Mouse (Mus musculus): ENCODE data around the gene Nptx1. TPM values are rescaled to one million over a fixed set of nuclear protein-coding genes. Genes with fewer than 3 reads are reported as not detected.
A peak's percentile ranks its signal among the peaks of the same experiment; 100 is the strongest.

The Nptx1 gene
- polyA plus RNA-seq, 1 experiment from 2014 or later: 0.21 TPM

GRCm38 (mm10) chr11:119532460-119532859, 15.1 kb downstream of the Nptx1 start:
- ATAC-seq (replicated peaks; ENCODE audit: low FRiP score, low read depth) (no peak), DNase-seq (ENCODE audit: low spot score) (no peak)
- H3K9ac ChIP-seq (ENCODE audit: low read depth, low read length): no peak overlapping the region
- no peak overlapping the region for H3K27ac ChIP-seq
- H3K27me3 ChIP-seq (ENCODE audit: insufficient read depth, low read length): no peaks in the 10 kb centered on the region
- no peak overlapping the region for H3K4me3 ChIP-seq (replicated peaks; ENCODE audit: low read depth, low read length)
- no peak overlapping the region for H3K4me2 ChIP-seq (ENCODE audit: low read length)
- TF ChIP-seq CTCF (IDR thresholded peaks at IDR 0.05; ENCODE audit: low read depth): no peak
- H3K36me3 ChIP-seq (ENCODE audit: insufficient read depth, low read length): no peaks in the 10 kb centered on the region
- H3K9me3 ChIP-seq (replicated peaks; ENCODE audit: low read length): no peaks in the 10 kb centered on the region
- WGBS: 71% methylated on average over 8 of the region's 8 CpGs
- no peaks in the 10 kb centered on the region for H3K4me1 ChIP-seq (replicated peaks; ENCODE audit: insufficient read depth, low read length)

- H3K36me3 ChIP-seq (ENCODE audit: insufficient read depth, low read length): no peaks in the 10 kb centered on the region
- no peak overlapping the region for H3K9ac ChIP-seq (ENCODE audit: low read depth, low read length)
- no peak overlapping the region for H3K27ac ChIP-seq
- no peaks in the 10 kb centered on the region for H3K9me3 ChIP-seq (replicated peaks; ENCODE audit: low read length)
- ATAC-seq (replicated peaks; ENCODE audit: low FRiP score, low read depth) (no peak), DNase-seq (ENCODE audit: low spot score) (no peak)
- no peak for TF ChIP-seq CTCF (IDR thresholded peaks at IDR 0.05; ENCODE audit: low read depth)
- no peak overlapping the region for H3K4me2 ChIP-seq (ENCODE audit: low read length)
- no peak overlapping the region for H3K4me3 ChIP-seq (replicated peaks; ENCODE audit: low read depth, low read length)
- 58% methylated on average over 11 of the region's 11 CpGs for WGBS
- no peaks in the 10 kb centered on the region for H3K27me3 ChIP-seq (ENCODE audit: insufficient read depth, low read length)
- H3K4me1 ChIP-seq (replicated peaks; ENCODE audit: insufficient read depth, low read length): no peaks in the 10 kb centered on the region
Measured at GRCm38 (mm10) chr11:119528930-119529329, 18.6 kb downstream of the Nptx1 start.

- Histone ChIP-seq H3K9me3 (replicated peaks; ENCODE audit: low read length) (no peaks in the 10 kb centered on the region), H3K36me3 (ENCODE audit: insufficient read depth, low read length) (no peaks in the 10 kb centered on the region), H3K27ac (no peak overlapping the region), H3K27me3 (ENCODE audit: insufficient read depth, low read length) (no peaks in the 10 kb centered on the region), H3K9ac (ENCODE audit: low read depth, low read length) (no peak overlapping the region), H3K4me1 (replicated peaks; ENCODE audit: insufficient read depth, low read length) (no peaks in the 10 kb centered on the region), H3K4me2 (ENCODE audit: low read length) (no peak overlapping the region), H3K4me3 (replicated peaks; ENCODE audit: low read depth, low read length) (no peak overlapping the region)
- no peak for ATAC-seq (replicated peaks; ENCODE audit: low FRiP score, low read depth)
- no peak for TF ChIP-seq CTCF (IDR thresholded peaks at IDR 0.05; ENCODE audit: low read depth)
- 73% methylated on average over 14 of the region's 14 CpGs for WGBS
- no peak for DNase-seq (ENCODE audit: low spot score)
Measured at GRCm38 (mm10) chr11:119526068-119526966, 21.2 kb downstream of the Nptx1 start.

- Histone ChIP-seq H3K4me2 (ENCODE audit: low read length) (peak overlapping the region; percentile 67), H3K9me3 (replicated peaks; ENCODE audit: low read length) (no peaks in the 10 kb centered on the region), H3K4me1 (replicated peaks; ENCODE audit: insufficient read depth, low read length) (no peaks in the 10 kb centered on the region), H3K4me3 (replicated peaks; ENCODE audit: low read depth, low read length) (peak overlapping the region; percentile 38), H3K27me3 (ENCODE audit: insufficient read depth, low read length) (no peaks in the 10 kb centered on the region), H3K27ac (no peak overlapping the region), H3K9ac (ENCODE audit: low read depth, low read length) (peak overlapping the region; percentile 62), H3K36me3 (ENCODE audit: insufficient read depth, low read length) (no peaks in the 10 kb centered on the region)
- peak; percentile 90 for ATAC-seq (replicated peaks; ENCODE audit: low FRiP score, low read depth)
- TF ChIP-seq CTCF (IDR thresholded peaks at IDR 0.05; ENCODE audit: low read depth): no peak
- WGBS: 1% methylated on average over 33 of the region's 33 CpGs
- peak; percentile 96 for DNase-seq (ENCODE audit: low spot score)
Measured at GRCm38 (mm10) chr11:119524545-119524949, 23.0 kb downstream of the Nptx1 start.

- Histone ChIP-seq H3K36me3 (ENCODE audit: insufficient read depth, low read length) (no peaks in the 10 kb centered on the region), H3K4me1 (replicated peaks; ENCODE audit: insufficient read depth, low read length) (no peaks in the 10 kb centered on the region), H3K27ac (no peak overlapping the region), H3K27me3 (ENCODE audit: insufficient read depth, low read length) (no peaks in the 10 kb centered on the region), H3K4me3 (replicated peaks; ENCODE audit: low read depth, low read length) (no peak overlapping the region), H3K9ac (ENCODE audit: low read depth, low read length) (no peak overlapping the region), H3K9me3 (replicated peaks; ENCODE audit: low read length) (no peaks in the 10 kb centered on the region), H3K4me2 (ENCODE audit: low read length) (no peak overlapping the region)
- DNase-seq (ENCODE audit: low spot score) (no peak), ATAC-seq (replicated peaks; ENCODE audit: low FRiP score, low read depth) (no peak)
- 85% methylated on average over 3 of the region's 3 CpGs for WGBS
- TF ChIP-seq CTCF (IDR thresholded peaks at IDR 0.05; ENCODE audit: low read depth): no peak
Measured at GRCm38 (mm10) chr11:119523392-119523791, 24.2 kb downstream of the Nptx1 start.

- Histone ChIP-seq H3K27me3 (ENCODE audit: insufficient read depth, low read length) (no peaks in the 10 kb centered on the region), H3K4me2 (ENCODE audit: low read length) (no peak overlapping the region), H3K4me1 (replicated peaks; ENCODE audit: insufficient read depth, low read length) (no peaks in the 10 kb centered on the region), H3K9ac (ENCODE audit: low read depth, low read length) (no peak overlapping the region), H3K9me3 (replicated peaks; ENCODE audit: low read length) (no peaks in the 10 kb centered on the region), H3K27ac (no peak overlapping the region), H3K4me3 (replicated peaks; ENCODE audit: low read depth, low read length) (no peak overlapping the region), H3K36me3 (ENCODE audit: insufficient read depth, low read length) (no peaks in the 10 kb centered on the region)
- no peak for ATAC-seq (replicated peaks; ENCODE audit: low FRiP score, low read depth)
- DNase-seq (ENCODE audit: low spot score): no peak
- 74% methylated on average over 8 of the region's 8 CpGs for WGBS
- no peak for TF ChIP-seq CTCF (IDR thresholded peaks at IDR 0.05; ENCODE audit: low read depth)
Measured at GRCm38 (mm10) chr11:119522779-119523178, 24.8 kb downstream of the Nptx1 start.

All from kidney, postnatal 0 days (tissue).